Mouse (Mus musculus) layer of hippocampus, postnatal 25 days (tissue): ENCODE results near the gene H2afx. TPM values are rescaled to one million over a fixed set of nuclear protein-coding genes. Genes with fewer than 3 reads are reported as not detected.
"Not testable (repeated sequence)": the region's sequence is repeated elsewhere in the genome, so short reads cannot be mapped to it uniquely, and the experiment has no call there.

Experiments
- DNase-seq, 2 experiments: peaks; one replicate each; pipeline ENCODE4 v3.0.0; 2022; ENCODE audit warnings: mixed read lengths in 2 of 2, low spot score in 1 of 2; ENCODE audit errors: extremely low spot score in 1 of 2
- total RNA-seq, 2 experiments: library from RNA; stranded (reverse); gene quantifications; 2 replicates each; pipeline ENCODE4 v1.2.3; 2021

Gene H2afx
- total RNA-seq, 2 experiments from 2014 or later = 50.6 to 58.4 TPM

DNA sequence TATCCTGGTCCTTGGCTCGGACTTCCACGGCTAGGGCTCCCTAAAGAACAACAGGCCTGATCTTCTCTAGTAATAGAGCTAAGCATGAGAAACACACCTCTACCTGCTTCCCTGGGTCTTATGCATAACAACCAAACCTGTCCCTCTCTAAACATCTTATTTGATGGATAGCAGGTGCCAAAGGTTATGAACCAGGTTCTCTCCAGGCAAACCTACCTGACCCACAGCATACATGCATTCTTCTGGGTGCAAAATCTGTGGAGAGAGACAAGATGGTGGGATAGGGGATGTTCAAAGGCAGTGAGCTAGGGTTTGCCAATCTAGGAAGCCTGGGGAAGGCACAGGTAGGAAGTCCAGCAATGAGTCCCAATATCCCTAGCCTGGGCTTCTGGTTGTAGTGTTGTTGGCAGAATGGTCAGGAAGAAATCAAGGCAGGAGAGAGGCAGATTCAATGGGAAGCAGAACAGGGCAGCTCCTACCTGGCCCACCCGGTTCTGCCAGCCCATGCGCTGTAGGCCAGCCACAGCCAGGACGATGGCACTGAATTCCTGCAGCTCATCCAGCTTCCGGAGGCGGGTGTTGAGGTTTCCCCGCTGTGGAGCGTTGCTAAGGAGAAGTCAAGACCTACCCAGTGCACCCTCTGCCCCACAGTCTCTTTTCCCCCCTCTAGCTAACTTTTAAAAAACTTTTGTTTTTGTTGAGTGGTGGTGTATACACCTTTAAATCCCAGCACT lies 3.1 kb downstream of the H2afx start:
- DNase-seq = no peak

DNA sequence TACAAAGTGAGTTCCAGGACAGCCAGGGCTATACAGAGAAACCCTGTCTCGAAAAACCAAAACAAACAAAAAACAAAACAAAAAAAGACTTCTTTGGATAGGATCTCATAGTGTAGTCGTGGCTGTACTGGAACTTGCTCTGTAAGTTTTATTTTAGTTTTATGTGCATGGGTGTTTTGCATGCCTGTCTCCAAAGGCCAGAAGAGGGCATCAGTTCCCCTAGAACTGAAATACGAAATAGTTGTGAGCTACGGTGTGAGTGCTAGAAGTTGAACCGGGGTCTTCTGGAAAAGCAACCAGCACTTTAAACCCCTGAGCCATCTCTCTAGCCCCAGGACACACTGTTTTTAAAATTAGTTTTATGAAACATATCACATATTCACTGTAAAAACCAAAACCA lies 4.1 kb downstream of the H2afx start:
- no peak for DNase-seq

DNA sequence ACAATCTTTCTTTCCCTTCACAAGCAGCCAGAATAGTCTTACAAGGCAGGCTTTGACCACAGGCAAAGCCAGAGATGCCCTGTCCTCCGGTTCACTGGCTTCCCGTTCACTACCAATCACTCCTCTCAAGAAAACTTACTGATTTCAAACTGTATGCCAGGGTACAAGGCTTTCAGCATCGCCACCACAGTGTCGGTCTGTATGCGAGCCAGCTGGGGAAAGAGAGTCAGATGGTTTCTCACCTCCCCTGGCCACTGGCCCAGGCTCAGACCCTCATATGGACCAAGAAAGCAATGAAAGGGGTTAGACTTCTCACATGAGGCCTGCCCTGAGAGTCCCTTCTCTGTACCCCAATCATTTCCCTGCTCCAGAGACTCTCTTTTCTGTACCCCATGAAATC lies 7.0 kb downstream of the H2afx start:
- DNase-seq = no peak

DNA sequence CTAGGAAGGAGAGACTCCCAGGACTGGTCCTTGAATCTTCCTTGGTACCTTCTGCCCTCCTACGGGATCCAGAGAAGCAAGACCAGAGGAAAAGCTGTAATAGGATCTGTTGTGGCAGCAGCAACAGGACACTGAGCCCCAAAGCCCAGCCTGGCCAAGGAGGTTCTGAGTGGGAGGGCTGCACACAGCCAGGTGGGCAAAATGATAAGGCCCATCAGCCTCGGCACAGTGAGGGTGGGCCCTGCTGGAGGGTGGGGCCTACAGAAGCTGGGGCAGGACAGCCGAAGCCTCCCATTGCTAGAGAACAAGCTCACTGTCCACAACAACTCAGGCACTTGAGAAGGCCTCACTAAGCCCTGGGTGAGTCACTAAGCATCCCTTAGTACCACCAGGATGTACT lies 7.7 kb downstream of the H2afx start:
- DNase-seq = no peak

DNA sequence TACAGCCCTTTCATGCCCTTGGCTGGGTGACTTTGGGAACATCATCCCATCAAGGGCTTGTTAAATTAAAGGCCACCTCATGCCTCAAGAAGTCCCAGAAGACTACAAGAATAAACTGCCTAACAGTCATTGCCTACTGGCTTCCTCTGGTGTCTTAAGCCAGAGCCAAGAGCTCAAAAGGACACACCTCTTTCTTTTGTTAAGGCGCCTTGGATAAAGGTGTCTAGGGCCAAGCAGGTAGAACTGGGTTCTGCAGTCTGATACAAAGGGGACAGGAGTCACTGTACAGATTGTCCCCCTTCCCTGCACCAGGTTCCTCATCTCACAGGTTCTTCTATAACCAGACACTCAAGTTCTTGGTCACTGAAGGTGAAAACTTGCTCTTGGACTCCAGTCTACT lies 8.1 kb downstream of the H2afx start:
- no peak for DNase-seq

DNA sequence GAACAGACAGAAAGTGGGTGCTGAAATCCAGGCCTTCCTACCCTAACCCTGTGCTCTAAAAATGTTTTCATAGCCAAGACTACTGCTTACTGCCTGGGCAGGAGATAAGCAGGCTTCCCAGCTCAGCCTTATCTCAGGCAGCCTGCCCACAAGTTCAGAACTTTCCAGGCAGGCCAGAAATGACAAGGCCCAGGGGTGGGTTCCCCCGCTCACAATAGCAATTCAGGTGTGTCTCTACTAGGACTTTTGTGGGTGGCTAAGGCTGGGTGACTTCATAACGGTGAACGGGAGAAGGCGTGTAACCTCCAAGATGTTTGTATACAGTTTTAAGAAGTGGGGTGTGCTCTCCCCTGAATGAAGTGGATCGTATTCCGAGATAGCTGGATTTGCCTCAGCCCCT lies 8.8 kb downstream of the H2afx start:
- no peak for DNase-seq

DNA sequence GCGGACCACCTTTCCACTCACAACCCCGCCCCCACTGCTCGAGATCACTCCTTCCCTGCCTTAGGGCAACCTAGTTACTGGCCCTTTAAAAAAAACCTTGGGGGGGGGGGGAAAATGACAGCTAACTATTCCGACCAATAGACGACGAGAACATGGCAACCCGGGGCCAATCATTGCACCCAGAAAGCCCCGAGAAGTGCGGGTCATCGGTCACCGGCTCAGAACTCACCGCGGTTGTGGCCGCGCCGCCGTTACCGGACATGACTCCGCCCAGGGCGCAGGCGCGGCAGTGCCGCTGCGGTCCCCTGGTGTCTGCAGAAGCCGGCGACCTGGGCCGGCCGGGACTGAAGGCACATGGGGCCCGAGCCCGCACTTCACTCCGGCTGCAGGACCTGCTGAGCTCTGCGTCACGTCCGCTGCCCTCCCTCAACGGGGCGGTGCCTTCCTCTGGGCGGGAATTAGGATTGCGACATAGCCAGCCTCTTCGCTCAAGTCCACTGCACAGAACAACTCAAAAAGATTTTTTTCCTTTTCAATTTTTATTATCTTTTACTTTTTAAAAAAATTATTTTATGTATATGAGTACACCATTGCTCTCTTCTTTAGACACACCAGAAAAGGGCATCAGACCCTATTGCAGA lies 9.4 kb downstream of the H2afx start, which contains the start of gene Hmbs:
Hmbs (minus strand) TSS at position 448 of the 641 bp plus-strand sequence.
- DNase-seq = peak; percentile 68 to 86

DNA sequence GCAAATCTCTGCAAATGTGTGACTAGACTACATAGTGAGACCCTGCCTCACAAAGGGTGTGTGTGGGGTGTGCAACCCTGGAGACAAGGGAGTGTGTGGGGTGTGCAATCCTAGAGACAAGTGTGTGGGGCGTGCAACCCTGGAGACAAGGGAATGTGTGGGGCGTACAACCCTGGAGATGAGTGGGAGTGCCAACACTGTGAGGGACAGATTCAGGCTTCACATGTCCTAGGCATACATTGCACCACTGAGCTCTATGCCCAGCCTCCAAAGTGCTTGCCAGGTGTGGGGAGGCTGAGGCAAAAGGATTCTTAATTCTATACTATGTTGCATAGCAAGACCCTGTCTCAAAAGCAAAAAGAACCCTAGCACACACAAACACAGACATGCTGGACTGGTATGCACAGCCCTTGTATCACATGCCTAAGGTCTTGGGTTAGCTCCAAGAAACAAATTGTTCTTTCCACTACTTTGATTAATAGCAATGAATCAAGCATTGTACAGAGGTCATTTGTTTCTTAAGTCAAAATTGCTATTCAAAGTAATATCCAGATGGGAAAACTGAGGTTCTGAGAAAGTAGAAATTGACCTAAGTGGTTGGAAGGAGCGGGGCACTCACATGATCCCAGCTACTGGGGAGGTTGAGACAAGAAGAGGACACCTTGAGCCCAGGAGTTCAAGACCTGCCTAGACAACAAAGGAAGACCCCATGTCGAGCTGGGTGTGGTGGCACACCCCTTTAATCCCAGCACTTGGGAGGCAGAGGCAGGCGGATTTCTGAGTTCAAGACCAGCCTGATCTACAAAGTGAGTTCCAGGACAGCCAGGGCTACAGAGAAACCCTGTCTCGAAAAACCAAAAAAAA lies 11.3 kb downstream of the H2afx start:
- no peak for DNase-seq

DNA sequence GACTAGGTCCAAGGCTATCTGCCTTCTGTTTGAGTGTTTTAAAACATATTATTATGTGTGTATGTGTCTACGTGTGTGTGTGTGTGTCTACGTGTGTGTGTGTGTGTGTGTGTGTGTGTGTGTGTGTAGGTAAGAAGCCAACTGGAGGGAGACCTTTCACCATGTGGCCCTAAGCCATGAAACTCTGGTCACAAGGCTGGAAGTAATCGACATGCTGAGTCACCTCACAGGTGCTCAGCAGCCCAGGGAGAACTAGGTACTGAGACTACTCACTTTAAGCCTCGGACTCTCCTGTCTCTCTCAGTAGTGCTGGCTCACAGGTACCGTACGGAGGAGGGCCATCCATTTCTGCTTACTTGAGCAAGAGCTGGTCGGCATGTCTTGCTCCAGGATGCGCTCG lies 12.7 kb downstream of the H2afx start:
- no peak for DNase-seq

DNA sequence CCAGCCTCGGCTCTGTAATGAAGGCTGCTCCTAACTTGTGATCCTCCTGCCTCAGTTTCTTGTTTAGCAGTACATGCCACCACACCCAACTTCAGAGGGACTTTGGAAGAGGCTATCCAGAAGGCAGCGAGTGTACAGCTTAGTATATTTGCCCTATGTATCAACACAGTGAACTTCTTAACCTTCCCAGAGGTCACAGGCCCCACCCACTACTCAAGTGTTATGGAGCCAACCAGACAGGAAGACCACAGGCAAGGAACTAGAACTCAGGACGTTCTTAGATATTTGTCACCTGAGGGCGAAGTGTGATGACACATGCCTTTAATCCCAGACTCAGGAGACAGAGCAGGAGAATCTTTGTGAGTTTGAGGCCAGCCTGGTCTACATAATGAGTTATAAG lies 13.1 kb downstream of the H2afx start:
- no peak for DNase-seq

DNA sequence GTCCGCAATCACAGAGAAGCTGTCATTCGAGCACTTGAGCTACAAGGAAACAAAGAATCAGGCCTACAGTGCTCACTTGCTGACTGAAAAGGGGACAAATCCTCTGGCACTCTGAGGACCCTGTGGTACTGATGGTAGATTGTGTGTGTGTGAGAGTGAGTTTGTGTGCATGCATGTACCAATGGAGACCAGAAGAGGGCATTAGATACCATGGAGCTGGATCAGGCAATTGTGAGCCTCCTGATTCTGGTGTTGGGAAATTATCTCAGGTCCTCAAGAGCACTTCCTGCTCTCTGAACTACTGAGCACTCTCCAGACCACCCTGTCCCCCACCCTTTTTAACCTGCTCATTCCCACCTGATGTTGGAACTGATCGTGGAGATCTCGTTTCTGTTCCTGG lies 14.1 kb downstream of the H2afx start:
- DNase-seq = no peak

DNA sequence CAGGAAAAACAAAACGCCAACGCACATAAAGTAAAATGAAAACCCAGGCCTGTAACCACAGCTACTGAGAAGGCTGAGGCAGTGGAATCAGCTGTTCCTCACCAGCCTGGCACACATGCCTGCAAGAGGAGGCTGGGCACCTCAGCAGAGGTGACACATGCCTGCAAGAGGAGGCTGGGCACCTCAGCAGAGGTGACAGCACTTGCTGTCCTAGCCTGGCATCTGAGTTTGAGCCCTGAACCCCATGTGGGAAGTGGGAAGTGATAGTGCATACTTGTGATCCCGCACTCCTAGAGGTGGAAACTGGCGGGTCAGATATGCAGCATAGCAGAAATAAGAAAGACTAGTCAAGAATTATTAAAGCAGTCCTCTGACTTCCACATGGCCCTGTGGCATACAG lies 16.9 kb downstream of the H2afx start:
- no peak for DNase-seq

DNA sequence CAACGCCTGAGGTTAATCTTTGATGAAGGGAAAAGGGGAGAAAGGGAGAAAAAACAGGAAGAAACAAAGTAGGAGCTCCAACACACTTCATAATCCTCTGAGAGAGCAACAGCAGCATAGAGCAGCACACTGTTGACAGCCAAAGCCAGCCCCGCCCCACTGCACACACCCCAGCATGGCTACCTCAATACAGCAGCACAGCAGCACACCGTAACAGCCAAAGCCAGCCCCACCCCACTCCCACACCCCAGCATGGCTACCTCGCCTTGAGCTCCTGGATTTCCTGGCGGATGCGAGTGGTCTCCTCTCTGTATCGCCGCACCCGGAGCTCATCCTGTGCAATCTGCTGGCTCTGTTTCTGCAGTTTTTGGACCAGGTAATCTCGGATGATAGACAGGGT lies 17.8 kb downstream of the H2afx start:
- DNase-seq = no peak

DNA sequence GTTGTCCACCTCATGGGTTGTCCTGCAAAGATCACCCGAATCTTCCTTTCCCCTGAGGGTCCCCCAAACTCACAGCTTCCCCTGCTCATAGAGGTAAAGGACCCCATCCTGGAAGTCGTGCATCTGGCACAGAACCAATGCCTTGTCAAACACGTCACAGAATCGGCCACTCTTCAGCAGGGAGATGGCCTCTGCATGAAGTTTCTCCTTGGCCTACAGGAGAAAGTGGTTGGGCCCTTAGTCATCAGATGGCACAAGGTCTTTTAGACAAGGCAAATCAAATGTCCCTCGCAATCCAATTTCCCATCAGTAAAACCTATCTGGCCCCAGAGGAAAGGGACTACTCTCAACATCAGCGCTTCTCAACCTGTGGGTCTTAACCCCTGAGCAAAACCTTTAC lies 18.6 kb downstream of the H2afx start:
- DNase-seq = no peak

DNA sequence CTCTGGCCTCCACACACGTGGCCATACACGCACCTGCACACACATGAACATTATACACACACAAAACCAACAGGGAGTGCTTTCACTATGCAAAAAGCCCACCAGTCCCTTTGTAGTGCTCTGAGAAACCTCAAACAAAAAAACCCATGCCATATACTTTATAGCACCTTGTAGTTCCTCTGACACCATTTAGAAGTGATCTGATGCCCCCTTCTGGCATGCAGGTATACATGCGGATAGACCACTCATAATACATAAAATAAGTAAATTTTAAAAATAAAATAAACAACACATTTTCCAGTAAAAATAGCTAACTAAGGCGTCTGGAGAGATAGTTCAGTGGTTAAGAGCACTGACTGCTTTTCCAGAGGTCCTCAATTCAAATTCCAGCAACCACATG lies 22.7 kb downstream of the H2afx start:
- no peak for DNase-seq

DNA sequence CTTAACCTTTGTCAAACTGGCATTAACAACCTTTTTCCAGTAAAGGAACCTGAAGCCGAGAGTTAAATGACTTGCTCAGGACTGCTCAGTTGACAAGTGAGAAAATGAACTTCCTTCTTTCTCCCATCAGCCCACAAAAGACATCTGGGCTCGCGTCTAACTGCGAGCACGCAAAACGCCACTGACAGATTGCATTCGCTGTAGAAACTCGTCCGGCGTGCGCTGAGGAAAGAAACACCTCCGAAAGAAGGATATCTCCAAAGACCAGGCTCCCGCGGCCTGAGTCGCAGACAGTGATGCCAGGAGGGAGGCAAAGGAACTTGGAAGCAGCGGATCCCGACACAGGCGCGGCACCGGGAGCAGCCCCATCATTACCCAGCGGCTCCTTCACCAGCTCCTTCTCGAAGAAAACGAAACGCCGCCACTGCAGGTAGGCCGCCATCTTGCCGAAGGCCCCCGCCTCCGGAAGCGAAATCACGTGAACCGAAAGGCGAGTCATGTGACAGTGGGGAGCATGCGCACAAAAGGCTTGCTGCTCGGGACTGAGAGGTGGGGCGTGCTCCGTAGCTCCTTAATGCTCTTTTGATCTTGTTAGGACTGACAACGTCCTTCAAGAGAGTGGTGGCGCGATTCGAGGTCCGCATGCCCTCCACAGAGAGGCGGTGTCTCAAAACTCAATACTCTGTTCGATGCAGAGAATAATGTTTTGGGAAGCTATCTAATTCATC lies 26.9 kb downstream of the H2afx start, which contains the start of gene Vps11:
Vps11 (minus strand) TSS at position 481 of the 728 bp plus-strand sequence.
- DNase-seq = peak; percentile 87 to 93

DNA sequence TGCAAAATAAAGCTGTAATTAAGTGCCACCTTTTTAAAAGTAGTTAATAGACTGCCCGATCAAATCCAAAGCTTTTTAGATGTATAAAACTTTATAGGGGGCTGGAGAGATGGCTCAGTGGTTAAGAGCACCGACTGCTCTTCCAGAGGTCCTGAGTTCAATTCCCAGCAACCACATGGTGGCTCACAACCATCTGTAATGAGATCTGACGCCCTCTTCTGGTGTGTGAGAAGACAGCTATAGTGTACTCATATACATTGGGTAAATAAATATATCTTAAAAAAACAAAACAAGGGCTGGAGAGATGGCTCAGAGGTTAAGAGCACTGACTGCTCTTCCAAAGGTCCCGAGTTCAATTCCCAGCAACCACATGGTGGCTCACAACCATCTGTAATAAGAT lies 27.4 kb downstream of the H2afx start:
- not testable (repeated sequence) for DNase-seq

DNA sequence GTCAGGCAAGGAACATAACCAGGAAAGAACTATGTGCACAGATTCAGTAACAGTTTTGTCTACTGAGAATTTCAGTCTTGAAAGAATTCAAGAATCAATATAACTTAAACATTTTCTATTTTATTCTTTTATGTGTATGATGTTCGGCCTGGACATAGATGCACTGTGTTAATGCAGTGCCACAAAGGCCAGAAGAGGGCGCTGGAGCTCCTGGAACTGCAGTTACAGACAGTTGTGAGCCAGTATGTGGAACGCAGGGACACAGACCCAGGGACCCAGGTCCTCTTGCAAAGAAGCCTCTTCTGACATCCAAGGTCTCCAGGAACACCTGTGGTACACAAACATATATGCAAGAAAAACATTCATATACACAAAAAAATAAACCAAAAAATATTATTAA lies 30.0 kb downstream of the H2afx start:
- peak in 1 of 2 experiments; percentile 33 for DNase-seq

DNA sequence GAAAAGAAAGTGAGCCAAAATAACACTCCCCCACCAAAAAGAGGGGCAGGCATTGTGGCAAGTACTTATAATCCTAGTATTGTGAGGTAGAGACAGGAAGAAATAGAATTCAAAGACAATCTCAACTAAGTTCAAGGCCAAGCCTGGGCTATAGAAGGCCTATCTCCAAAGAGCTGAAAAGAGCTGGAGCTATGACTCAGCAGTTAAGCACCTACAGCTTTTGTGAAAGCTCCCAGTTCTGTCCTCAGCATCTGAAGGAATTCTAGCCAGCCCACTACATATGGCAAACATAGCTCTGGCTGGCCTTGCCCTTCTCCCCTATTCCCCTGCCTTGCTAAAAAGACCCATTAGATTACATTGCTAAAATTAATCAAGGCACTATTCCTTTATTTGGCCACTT lies 38.9 kb downstream of the H2afx start:
- no peak for DNase-seq

DNA sequence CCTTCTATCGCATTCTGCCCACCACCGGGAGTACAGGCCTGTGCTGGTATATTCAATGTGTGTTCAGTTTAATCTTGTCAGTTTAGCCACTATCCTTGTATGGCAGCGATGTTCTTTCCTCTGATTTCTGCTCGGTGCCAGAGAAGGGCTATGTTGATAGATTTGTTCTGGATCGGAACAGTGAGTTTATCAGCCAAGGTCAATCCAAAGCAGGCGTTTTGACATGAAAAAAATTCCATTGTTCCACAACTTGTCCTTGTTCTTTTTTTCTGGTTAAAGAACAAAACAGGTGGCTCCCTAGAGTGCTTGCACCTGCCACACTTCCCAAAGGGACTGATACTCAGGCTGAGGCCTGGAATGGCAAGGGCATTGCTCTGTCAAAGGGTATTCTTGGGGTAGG lies 41.6 kb downstream of the H2afx start:
- no peak for DNase-seq

DNA sequence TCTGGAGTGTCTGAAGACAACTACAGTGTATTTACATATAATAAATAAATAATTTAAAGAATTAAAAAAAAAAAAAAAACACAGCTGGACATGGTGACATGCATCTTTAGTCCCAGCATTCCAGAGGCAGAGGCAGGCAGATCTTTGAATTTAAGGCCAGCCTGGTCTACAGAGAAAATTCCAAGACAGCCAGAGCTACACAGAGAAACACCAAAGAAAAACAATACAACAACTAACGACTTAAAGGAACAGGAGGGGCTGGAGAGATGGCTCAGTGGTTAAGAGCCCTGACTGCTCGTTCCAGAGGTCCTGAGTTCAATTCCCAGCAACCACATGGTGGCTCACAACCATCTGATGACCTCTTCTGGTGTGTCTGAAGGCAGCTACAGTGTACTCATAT lies 42.8 kb downstream of the H2afx start:
- DNase-seq = not testable (repeated sequence)
